Mouse (Mus musculus): ENCODE results near the gene Kif21a. TPM values are rescaled to one million over a fixed set of nuclear protein-coding genes. Genes with fewer than 3 reads are reported as not detected.

Kif21a gene
- polyA plus RNA-seq, 1 experiment from 2014 or later, result 37.9 TPM

- WGBS, result 74% methylated on average over 10 of the region's 10 CpGs
- Histone ChIP-seq H3K36me3 (ENCODE audit: control insufficient read depth, insufficient read depth, low read length) (no peaks in the 10 kb centered on the region), H3K9ac (ENCODE audit: low read depth, low read length) (no peak overlapping the region), H3K27ac (ENCODE audit: low read depth, low read length) (peak overlapping the region; percentile 4), H3K27me3 (replicated peaks; ENCODE audit: control insufficient read depth, insufficient read depth, low read length) (no peaks in the 10 kb centered on the region), H3K4me1 (ENCODE audit: control insufficient read depth, insufficient read depth, low read depth, low read length) (no peaks in the 10 kb centered on the region), H3K9me3 (ENCODE audit: control insufficient read depth, low read length) (no peaks in the 10 kb centered on the region), H3K4me2 (ENCODE audit: low read length) (no peak overlapping the region; the same call in 1 of the 2 replicates), H3K4me3 (ENCODE audit: low read length) (no peak overlapping the region)
- ATAC-seq, result 0 out of 2 replicates have a peak, but pooled peaks have one; percentile 27
These were observed 20.8 kb downstream of the Kif21a start for GRCm38 (mm10) chr15:91028962-91029361.

- no peaks in the 10 kb centered on the region for H3K27me3 ChIP-seq (replicated peaks; ENCODE audit: control insufficient read depth, insufficient read depth, low read length)
- peak; percentile 60 for ATAC-seq
- WGBS, result 53% methylated on average over 10 of the region's 10 CpGs
- H3K4me1 ChIP-seq (ENCODE audit: control insufficient read depth, insufficient read depth, low read depth, low read length), result no peaks in the 10 kb centered on the region
- no peaks in the 10 kb centered on the region for H3K9me3 ChIP-seq (ENCODE audit: control insufficient read depth, low read length)
- H3K36me3 ChIP-seq (ENCODE audit: control insufficient read depth, insufficient read depth, low read length), result no peaks in the 10 kb centered on the region
- no peak overlapping the region for H3K9ac ChIP-seq (ENCODE audit: low read depth, low read length)
- H3K27ac ChIP-seq (ENCODE audit: low read depth, low read length), result peak overlapping the region; percentile 4; the same call in 1 of the 2 replicates
- peak overlapping the region; percentile 3; the same call in 1 of the 2 replicates for H3K4me2 ChIP-seq (ENCODE audit: low read length)
- no peak overlapping the region for H3K4me3 ChIP-seq (ENCODE audit: low read length)
These were observed 21.3 kb downstream of the Kif21a start for GRCm38 (mm10) chr15:91028494-91028893.

GRCm38 (mm10) chr15:91022276-91022675 is 27.5 kb downstream of the Kif21a start:
- H3K4me3 ChIP-seq (ENCODE audit: low read length), result no peak overlapping the region
- no peaks in the 10 kb centered on the region for H3K36me3 ChIP-seq (ENCODE audit: control insufficient read depth, insufficient read depth, low read length)
- H3K4me2 ChIP-seq (ENCODE audit: low read length), result no peak overlapping the region
- no peak overlapping the region for H3K9ac ChIP-seq (ENCODE audit: low read depth, low read length)
- H3K27me3 ChIP-seq (replicated peaks; ENCODE audit: control insufficient read depth, insufficient read depth, low read length), result no peaks in the 10 kb centered on the region
- H3K4me1 ChIP-seq (ENCODE audit: control insufficient read depth, insufficient read depth, low read depth, low read length), result peaks cover 10% of the 10 kb centered on the region
- H3K9me3 ChIP-seq (ENCODE audit: control insufficient read depth, low read length), result no peaks in the 10 kb centered on the region
- WGBS, result 54% methylated on average over 8 of the region's 8 CpGs
- peak overlapping the region; percentile 58 for H3K27ac ChIP-seq (ENCODE audit: low read depth, low read length)
- ATAC-seq, result no peak

- Histone ChIP-seq H3K27ac (ENCODE audit: low read depth, low read length) (peak overlapping the region; percentile 86), H3K4me2 (ENCODE audit: low read length) (no peak overlapping the region), H3K27me3 (replicated peaks; ENCODE audit: control insufficient read depth, insufficient read depth, low read length) (no peaks in the 10 kb centered on the region), H3K36me3 (ENCODE audit: control insufficient read depth, insufficient read depth, low read length) (no peaks in the 10 kb centered on the region), H3K9ac (ENCODE audit: low read depth, low read length) (no peak overlapping the region), H3K4me1 (ENCODE audit: control insufficient read depth, insufficient read depth, low read depth, low read length) (peaks cover 13% of the 10 kb centered on the region), H3K4me3 (ENCODE audit: low read length) (no peak overlapping the region), H3K9me3 (ENCODE audit: control insufficient read depth, low read length) (no peaks in the 10 kb centered on the region)
- ATAC-seq, result no peak
- WGBS, result 15% methylated on average over 3 of the region's 3 CpGs
These were observed 30.9 kb downstream of the Kif21a start for GRCm38 (mm10) chr15:91018861-91019187.

GRCm38 (mm10) chr15:91018161-91018860 is 31.4 kb downstream of the Kif21a start:
- Histone ChIP-seq H3K4me2 (ENCODE audit: low read length) (peak overlapping the region; percentile 63), H3K9ac (ENCODE audit: low read depth, low read length) (no peak overlapping the region), H3K4me1 (ENCODE audit: control insufficient read depth, insufficient read depth, low read depth, low read length) (peaks cover 15% of the 10 kb centered on the region), H3K9me3 (ENCODE audit: control insufficient read depth, low read length) (no peaks in the 10 kb centered on the region), H3K27ac (ENCODE audit: low read depth, low read length) (peak overlapping the region; percentile 86), H3K36me3 (ENCODE audit: control insufficient read depth, insufficient read depth, low read length) (no peaks in the 10 kb centered on the region), H3K4me3 (ENCODE audit: low read length) (no peak overlapping the region; the same call in 1 of the 2 replicates), H3K27me3 (replicated peaks; ENCODE audit: control insufficient read depth, insufficient read depth, low read length) (no peaks in the 10 kb centered on the region)
- 15% methylated on average over 9 of the region's 9 CpGs for WGBS
- peak; percentile 82 for ATAC-seq

GRCm38 (mm10) chr15:91017261-91018160 is 32.2 kb downstream of the Kif21a start:
- Histone ChIP-seq H3K4me3 (ENCODE audit: low read length) (peak overlapping the region; percentile 28), H3K36me3 (ENCODE audit: control insufficient read depth, insufficient read depth, low read length) (no peaks in the 10 kb centered on the region), H3K27ac (ENCODE audit: low read depth, low read length) (peak overlapping the region; percentile 86), H3K9ac (ENCODE audit: low read depth, low read length) (peak overlapping the region; percentile 61), H3K4me2 (ENCODE audit: low read length) (peak overlapping the region; percentile 63), H3K9me3 (ENCODE audit: control insufficient read depth, low read length) (no peaks in the 10 kb centered on the region), H3K4me1 (ENCODE audit: control insufficient read depth, insufficient read depth, low read depth, low read length) (peaks cover 19% of the 10 kb centered on the region), H3K27me3 (replicated peaks; ENCODE audit: control insufficient read depth, insufficient read depth, low read length) (no peaks in the 10 kb centered on the region)
- 10% methylated on average over 23 of the region's 23 CpGs for WGBS
- ATAC-seq, result peak; percentile 63

GRCm38 (mm10) chr15:91016366-91016765 is 33.4 kb downstream of the Kif21a start:
- H3K4me3 ChIP-seq (ENCODE audit: low read length), result no peak overlapping the region
- ATAC-seq, result no peak
- no peak overlapping the region for H3K27ac ChIP-seq (ENCODE audit: low read depth, low read length)
- H3K36me3 ChIP-seq (ENCODE audit: control insufficient read depth, insufficient read depth, low read length), result no peaks in the 10 kb centered on the region
- peaks cover 19% of the 10 kb centered on the region for H3K4me1 ChIP-seq (ENCODE audit: control insufficient read depth, insufficient read depth, low read depth, low read length)
- no peak overlapping the region for H3K9ac ChIP-seq (ENCODE audit: low read depth, low read length)
- peak overlapping the region; percentile 34 for H3K4me2 ChIP-seq (ENCODE audit: low read length)
- no peaks in the 10 kb centered on the region for H3K9me3 ChIP-seq (ENCODE audit: control insufficient read depth, low read length)
- 42% methylated on average over 12 of the region's 12 CpGs for WGBS
- no peaks in the 10 kb centered on the region for H3K27me3 ChIP-seq (replicated peaks; ENCODE audit: control insufficient read depth, insufficient read depth, low read length)

GRCm38 (mm10) chr15:91012793-91013580 is 36.8 kb downstream of the Kif21a start:
- Histone ChIP-seq H3K4me1 (ENCODE audit: control insufficient read depth, insufficient read depth, low read depth, low read length) (peaks cover 21% of the 10 kb centered on the region), H3K36me3 (ENCODE audit: control insufficient read depth, insufficient read depth, low read length) (no peaks in the 10 kb centered on the region), H3K4me3 (ENCODE audit: low read length) (no peak overlapping the region), H3K9me3 (ENCODE audit: control insufficient read depth, low read length) (no peaks in the 10 kb centered on the region), H3K27me3 (replicated peaks; ENCODE audit: control insufficient read depth, insufficient read depth, low read length) (no peaks in the 10 kb centered on the region), H3K27ac (ENCODE audit: low read depth, low read length) (peak overlapping the region; percentile 26; the same call in 1 of the 2 replicates), H3K4me2 (ENCODE audit: low read length) (no peak overlapping the region; the same call in 1 of the 2 replicates), H3K9ac (ENCODE audit: low read depth, low read length) (no peak overlapping the region)
- ATAC-seq, result no peak
- 12% methylated on average over 6 of the region's 6 CpGs for WGBS
